Mouse (Mus musculus) heart, adult 2 months (tissue): ENCODE measurements around the gene Gm36079.
"Not testable (repeated sequence)": the region's sequence is repeated elsewhere in the genome, so short reads cannot be mapped to it uniquely, and the experiment has no call there.

ENCODE experiments used
- CTCF ChIP-seq: fragments of 200-600 bp; IDR thresholded peaks from 2 replicates; pipeline ENCODE4 v1.8.1; 2022; ENCODE audit warnings: antibody characterized with exemption, mild to moderate bottlenecking, moderate library complexity
- EP300 ChIP-seq: fragments of 200-500 bp; IDR thresholded peaks from 2 replicates; pipeline ENCODE4 v1.6.1; 2011; ENCODE audit warnings: low read depth, low read length, control low read depth; ENCODE audit not compliant: insufficient read depth
- POLR2A ChIP-seq: fragments of 200-500 bp; IDR thresholded peaks from 2 replicates; pipeline ENCODE4 v1.6.1; 2011; ENCODE audit warnings: mild to moderate bottlenecking, low read depth, low read length, control low read depth; ENCODE audit not compliant: insufficient read depth

- not testable (repeated sequence) for TF ChIP-seq CTCF, POLR2A, EP300
These were observed 438 bp downstream of the Gm36079 start for GRCm38 (mm10) chr13:120026373-120026772.
